Mouse (Mus musculus) heart, postnatal 0 days (tissue): ENCODE measurements around the gene Mfap2. TPM values are rescaled to one million over a fixed set of nuclear protein-coding genes. Genes with fewer than 3 reads are reported as not detected.

Source experiments
- ATAC-seq: fragments of 200-750 bp; cut with Nextera tagmentation; 2 replicates; pipeline ENCODE4 v1.8.0; 2017; ENCODE audit warnings: low read depth, moderate number of reproducible peaks, moderate library complexity; ENCODE audit not compliant: insufficient read depth
- DNase-seq: peaks from one replicate; pipeline ENCODE4 v3.0.0-alpha.2; 2016; ENCODE audit warnings: low spot score
- H3K27ac ChIP-seq: fragments of 300-500 bp; sonication (generic); 2 replicates; pipeline ENCODE4 v1.5.1; 2014; ENCODE audit warnings: low read depth, mild to moderate bottlenecking
- H3K27me3 ChIP-seq: fragments of 300-500 bp; sonication (generic); 2 replicates; pipeline ENCODE4 v1.6.1; 2014; ENCODE audit warnings: low read length, mixed read lengths; ENCODE audit not compliant: control insufficient read depth, insufficient read depth
- H3K36me3 ChIP-seq: fragments of 300-500 bp; sonication (generic); replicated peaks from 2 replicates; pipeline ENCODE4 v1.6.1; 2014; ENCODE audit warnings: low read length, mixed read lengths; ENCODE audit not compliant: control insufficient read depth, insufficient read depth
- H3K4me1 ChIP-seq: fragments of 300-500 bp; sonication (generic); 2 replicates; pipeline ENCODE4 v1.6.1; 2014; ENCODE audit warnings: antibody characterized with exemption; ENCODE audit not compliant: control insufficient read depth, insufficient read depth
- H3K4me2 ChIP-seq: fragments of 300-500 bp; sonication (generic); 2 replicates; pipeline ENCODE4 v1.6.1; 2014; ENCODE audit warnings: low read depth, mild to moderate bottlenecking, low read length, moderate library complexity
- H3K4me3 ChIP-seq: fragments of 300-500 bp; sonication (generic); 2 replicates; pipeline ENCODE4 v1.5.1; 2014; ENCODE audit warnings: low read depth, low read length
- H3K9ac ChIP-seq: fragments of 300-500 bp; sonication (generic); replicated peaks from 2 replicates; pipeline ENCODE4 v1.6.1; 2014; ENCODE audit warnings: low read depth, low read length, mixed read lengths
- H3K9me3 ChIP-seq: fragments of 300-500 bp; sonication (generic); replicated peaks from 2 replicates; pipeline ENCODE4 v1.6.1; 2016; ENCODE audit warnings: low read length; ENCODE audit not compliant: control insufficient read depth
- CTCF ChIP-seq: IDR thresholded peaks from 2 replicates; pipeline ENCODE4 v1.5.1; 2016; ENCODE audit warnings: antibody characterized with exemption, control low read depth, low read depth
- EP300 ChIP-seq: IDR thresholded peaks from 2 replicates; pipeline ENCODE4 v1.6.1; 2016; ENCODE audit warnings: antibody characterized with exemption, low read depth
- WGBS: fragments of 180-500 bp; shearing (Covaris S2); extraction: QIAGEN DNeasy Blood & Tissue Kit; methylation state at CpG from one replicate; pipeline ENCODE4 v1.1.7; 2014; 5-methylcytosine and 5-hydroxymethylcytosine counted together
- polyA plus RNA-seq: library from polyadenylated mRNA; unstranded; fragments of >200 nt; fragmentation: Nextera tagmentation; extraction: Ambion mirVana; gene quantifications from 2 replicates; pipeline ENCODE4 v1.2.1, GENCODE M21; 2015
- total RNA-seq: library from RNA; depleted of rRNA; stranded (reverse); fragments of >200 nt; gene quantifications from 2 replicates; pipeline ENCODE4 v1.2.3, GENCODE M21; 2014; ENCODE audit warnings: low replicate concordance

Mfap2 gene
- total and polyA plus RNA-seq, 2 experiments from 2014 or later, result 45.0 to 114 TPM

DNA sequence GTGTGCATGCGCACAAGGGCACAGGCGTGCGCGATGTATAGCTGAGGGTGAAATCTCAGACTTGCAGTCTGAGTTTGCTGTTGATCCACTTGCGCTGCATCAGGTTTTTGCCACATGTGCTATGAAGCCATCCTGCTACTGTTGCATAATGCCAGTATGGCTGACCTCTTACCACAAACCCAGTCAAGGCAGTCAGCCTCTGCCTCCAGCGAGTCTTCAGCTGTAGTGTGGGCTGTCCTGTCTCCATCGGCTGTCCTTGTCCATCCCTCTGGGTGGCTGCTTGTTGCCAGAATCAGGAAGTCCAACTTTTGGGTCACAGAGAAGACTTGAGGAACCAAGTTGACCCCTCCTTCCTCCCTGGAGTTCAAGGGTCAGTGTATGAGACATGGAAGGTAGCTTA, 34.9 kb upstream of the Mfap2 start:
- TF ChIP-seq CTCF (no peak), EP300 (no peak)
- WGBS, result 95% methylated on average over 7 of the region's 7 CpGs
- Histone ChIP-seq H3K4me3 (no peak overlapping the region), H3K9ac (no peak overlapping the region), H3K9me3 (no peaks in the 10 kb centered on the region), H3K4me1 (no peaks in the 10 kb centered on the region), H3K4me2 (no peak overlapping the region), H3K36me3 (peaks cover 94% of the 10 kb centered on the region), H3K27ac (no peak overlapping the region), H3K27me3 (no peaks in the 10 kb centered on the region)
- no peak for DNase-seq
- ATAC-seq, result no peak

- TF ChIP-seq EP300 (no peak), CTCF (no peak)
- H3K4me3 ChIP-seq, result no peak overlapping the region
- no peaks in the 10 kb centered on the region for H3K4me1 ChIP-seq
- ATAC-seq, result no peak
- H3K9ac ChIP-seq, result no peak overlapping the region
- 83% methylated on average over 10 of the region's 10 CpGs for WGBS
- H3K9me3 ChIP-seq, result no peaks in the 10 kb centered on the region
- no peak for DNase-seq
- H3K36me3 ChIP-seq, result peaks cover 76% of the 10 kb centered on the region
- H3K4me2 ChIP-seq, result no peak overlapping the region
- no peaks in the 10 kb centered on the region for H3K27me3 ChIP-seq
- H3K27ac ChIP-seq, result no peak overlapping the region
These were observed 32.9 kb upstream of the Mfap2 start for GRCm38 (mm10) chr4:140977278-140977677.

DNA sequence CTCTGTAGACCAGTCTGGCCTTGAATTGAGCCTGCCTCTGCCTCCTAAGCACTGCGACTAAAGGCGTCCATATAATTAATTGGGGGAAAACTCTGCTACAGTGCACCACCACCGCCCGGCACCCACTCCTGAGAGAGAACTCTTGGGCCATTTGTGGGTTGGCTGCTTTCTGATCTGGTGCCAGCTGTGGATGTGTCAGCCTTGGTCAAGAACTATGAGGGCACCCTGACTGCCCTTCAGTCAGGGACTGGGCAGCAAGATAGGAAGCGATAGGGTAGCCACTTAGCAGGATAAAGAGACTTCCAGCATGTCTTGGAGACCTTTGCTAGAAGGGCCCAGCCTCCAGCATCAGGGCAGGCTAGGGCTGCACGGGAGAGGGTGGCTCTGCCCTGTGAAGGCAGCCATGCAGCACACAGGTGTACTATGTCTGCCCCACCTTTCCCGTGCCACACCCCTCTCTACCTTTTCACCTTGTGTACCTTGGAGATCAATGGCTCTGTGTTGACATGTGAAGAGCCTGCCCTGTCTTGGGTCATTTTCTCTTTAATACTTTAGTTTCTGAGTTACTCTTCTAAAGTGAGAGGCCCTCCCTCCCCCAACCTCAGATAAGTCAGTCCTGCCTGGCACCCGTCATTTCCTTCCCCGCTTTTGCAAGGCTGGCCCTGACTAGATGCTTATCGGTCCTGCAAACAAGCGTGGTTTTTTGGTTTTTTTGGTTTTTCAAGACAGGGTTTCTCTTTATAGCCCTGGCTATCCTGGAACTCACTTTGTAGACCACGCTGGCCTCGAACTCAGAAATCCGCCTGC, 32.1 kb upstream of the Mfap2 start:
- no peak overlapping the region for H3K4me2 ChIP-seq
- H3K9ac ChIP-seq, result no peak overlapping the region
- 0 out of 2 replicates have a peak, but pooled peaks cover under 1% of the 10 kb centered on the region for H3K4me1 ChIP-seq
- ATAC-seq (no peak), DNase-seq (no peak)
- H3K36me3 ChIP-seq, result peaks cover 68% of the 10 kb centered on the region
- no peaks in the 10 kb centered on the region for H3K27me3 ChIP-seq
- no peak for TF ChIP-seq EP300
- no peak for TF ChIP-seq CTCF
- 81% methylated on average over 14 of the region's 14 CpGs for whole genome bisulfite sequencing
- H3K4me3 ChIP-seq, result no peak overlapping the region
- H3K9me3 ChIP-seq, result no peaks in the 10 kb centered on the region
- H3K27ac ChIP-seq, result no peak overlapping the region

- Histone ChIP-seq H3K36me3 (peaks cover 32% of the 10 kb centered on the region), H3K27ac (no peak overlapping the region), H3K9ac (no peak overlapping the region), H3K9me3 (no peaks in the 10 kb centered on the region), H3K4me1 (peaks cover 6% of the 10 kb centered on the region; the same call in 1 of the 2 replicates), H3K4me2 (no peak overlapping the region), H3K4me3 (no peak overlapping the region), H3K27me3 (no peaks in the 10 kb centered on the region)
- TF ChIP-seq EP300 (no peak), CTCF (0 out of 2 replicates have a peak, but pooled peaks have one; percentile 3)
- WGBS, result 94% methylated on average over 2 of the region's 2 CpGs
- DNase-seq (no peak), ATAC-seq (no peak)
These were observed 28.6 kb upstream of the Mfap2 start for GRCm38 (mm10) chr4:140981605-140982004.

DNA sequence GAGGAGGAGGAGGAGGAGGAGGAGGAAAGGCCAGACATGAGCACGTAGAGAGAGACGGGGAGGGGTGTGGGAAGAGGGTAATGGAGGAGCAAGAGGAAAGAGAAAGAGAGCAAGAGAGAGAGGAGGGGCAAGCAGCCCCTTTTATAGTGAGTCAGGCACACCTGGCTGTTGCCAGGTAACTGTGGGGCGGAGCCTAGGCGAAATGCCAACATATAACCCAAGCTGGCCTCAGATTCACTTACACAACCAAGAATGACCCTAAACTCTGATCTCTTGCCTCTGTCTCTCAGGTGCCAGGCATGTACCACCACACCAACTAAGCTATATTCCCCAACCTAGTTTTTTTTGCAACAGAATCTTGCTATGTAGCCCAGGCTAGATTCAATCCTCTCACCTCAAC, 27.4 kb upstream of the Mfap2 start:
- peaks cover 21% of the 10 kb centered on the region for H3K36me3 ChIP-seq
- no peak overlapping the region for H3K4me2 ChIP-seq
- no peaks in the 10 kb centered on the region for H3K27me3 ChIP-seq
- WGBS, result 52% methylated on average over 4 of the region's 4 CpGs
- no peak for TF ChIP-seq EP300
- TF ChIP-seq CTCF, result no peak
- no peak for DNase-seq
- no peak overlapping the region for H3K9ac ChIP-seq
- no peaks in the 10 kb centered on the region for H3K9me3 ChIP-seq
- peaks cover 12% of the 10 kb centered on the region for H3K4me1 ChIP-seq
- H3K4me3 ChIP-seq, result no peak overlapping the region
- no peak overlapping the region for H3K27ac ChIP-seq
- no peak for ATAC-seq

- no peaks in the 10 kb centered on the region for H3K27me3 ChIP-seq
- peaks cover 15% of the 10 kb centered on the region for H3K36me3 ChIP-seq
- peak overlapping the region; percentile 5; the same call in 1 of the 2 replicates for H3K27ac ChIP-seq
- H3K9me3 ChIP-seq, result no peaks in the 10 kb centered on the region
- ATAC-seq, result peak; percentile 42; the same call in 1 of the 2 replicates
- no peak overlapping the region for H3K9ac ChIP-seq
- H3K4me2 ChIP-seq, result 0 out of 2 replicates have a peak overlapping the region, but pooled peaks have one; percentile 15
- DNase-seq, result peak; percentile 44
- TF ChIP-seq CTCF (no peak), EP300 (no peak)
- no peak overlapping the region for H3K4me3 ChIP-seq
- WGBS, result 7% methylated on average over 9 of the region's 9 CpGs
- peaks cover 12% of the 10 kb centered on the region for H3K4me1 ChIP-seq
These were observed 26.8 kb upstream of the Mfap2 start for GRCm38 (mm10) chr4:140983442-140983841.
